Mouse (Mus musculus): ENCODE data around the gene Ccdc22.

GRCm38 (mm10) chrX:7583881-7584280 is 21.4 kb downstream of the Ccdc22 start:
- TF ChIP-seq CTCF (IDR thresholded peaks at IDR 0.05; ENCODE audit: control insufficient read depth, insufficient read depth, low read length), result no peak
- no peak for TF ChIP-seq POLR2A (IDR thresholded peaks at IDR 0.05; ENCODE audit: borderline replicate concordance, control insufficient read depth, low read depth, low read length)
